Mouse (Mus musculus): Measurements from ENCODE around the gene Zfyve16. TPM values are rescaled to one million over a fixed set of nuclear protein-coding genes. Genes with fewer than 3 reads are reported as not detected.

Gene Zfyve16
- polyA plus RNA-seq, 1 experiment from 2014 or later: 14.6 TPM

- 75% methylated on average over 13 of the region's 13 CpGs for WGBS
Measured at GRCm38 (mm10) chr13:92440286-92440685, 90.4 kb downstream of the Zfyve16 start.

GRCm38 (mm10) chr13:92438656-92439055 lies 92.0 kb downstream of the Zfyve16 start:
- Histone ChIP-seq H3K4me2 (replicated peaks; ENCODE audit: low read depth, low read length) (no peak overlapping the region), H3K27ac (ENCODE audit: low read length) (no peak overlapping the region), H3K27me3 (ENCODE audit: control insufficient read depth, insufficient read depth, low read length) (no peaks in the 10 kb centered on the region), H3K4me3 (ENCODE audit: low read depth, low read length) (no peak overlapping the region), H3K9me3 (ENCODE audit: control insufficient read depth, low read depth, low read length) (no peaks in the 10 kb centered on the region), H3K4me1 (ENCODE audit: control insufficient read depth, insufficient read depth, low read length) (no peaks in the 10 kb centered on the region), H3K9ac (replicated peaks; ENCODE audit: low read depth, low read length) (no peak overlapping the region), H3K36me3 (ENCODE audit: control insufficient read depth, insufficient read depth, low read length) (no peaks in the 10 kb centered on the region)
- ATAC-seq (ENCODE audit: insufficient number of reproducible peaks, insufficient read depth, low FRiP score, low read depth): no peak
- WGBS: 85% methylated on average over 10 of the region's 10 CpGs

More at GRCm38 (mm10) chr13:92440286-92440685, 90.4 kb downstream of the Zfyve16 start:
- H3K27ac ChIP-seq (ENCODE audit: low read length): no peak overlapping the region
- H3K9me3 ChIP-seq (ENCODE audit: control insufficient read depth, low read depth, low read length): no peaks in the 10 kb centered on the region
- H3K4me1 ChIP-seq (ENCODE audit: control insufficient read depth, insufficient read depth, low read length): no peaks in the 10 kb centered on the region
- H3K9ac ChIP-seq (replicated peaks; ENCODE audit: low read depth, low read length): no peak overlapping the region
- no peaks in the 10 kb centered on the region for H3K36me3 ChIP-seq (ENCODE audit: control insufficient read depth, insufficient read depth, low read length)
- ATAC-seq (ENCODE audit: insufficient number of reproducible peaks, insufficient read depth, low FRiP score, low read depth): no peak
- H3K27me3 ChIP-seq (ENCODE audit: control insufficient read depth, insufficient read depth, low read length): no peaks in the 10 kb centered on the region
- no peak overlapping the region for H3K4me2 ChIP-seq (replicated peaks; ENCODE audit: low read depth, low read length)
- H3K4me3 ChIP-seq (ENCODE audit: low read depth, low read length): no peak overlapping the region

Other genes with a start within 250 kb of the Zfyve16 start
- gene Gm20379, start 224.9 kb downstream of the Zfyve16 start, polyA plus RNA-seq (2014; fragmentation: Nextera tagmentation; extraction: Ambion mirVana): 1.8 and 2.5 TPM in 2 replicates
- gene Dhfr, start 176.1 kb downstream of the Zfyve16 start, polyA plus RNA-seq (2014; fragmentation: Nextera tagmentation; extraction: Ambion mirVana): 15.3 and 16.3 TPM in 2 replicates
- 30.9 and 31.6 TPM in 2 replicates for gene Msh3, start 175.9 kb downstream of the Zfyve16 start, polyA plus RNA-seq (2014; fragmentation: Nextera tagmentation; extraction: Ambion mirVana)
- gene Ankrd34b, start 105.0 kb downstream of the Zfyve16 start, polyA plus RNA-seq (2014; fragmentation: Nextera tagmentation; extraction: Ambion mirVana): 0.11 and 0.19 TPM in 2 replicates
- gene Fam151b, start 46.9 kb downstream of the Zfyve16 start, polyA plus RNA-seq (2014; fragmentation: Nextera tagmentation; extraction: Ambion mirVana): 0.42 and 0.45 TPM in 2 replicates
- gene Spz1, start 45.3 kb upstream of the Zfyve16 start, polyA plus RNA-seq (2014; fragmentation: Nextera tagmentation; extraction: Ambion mirVana): not detected in 2 replicates
- gene Serinc5, start 80.2 kb upstream of the Zfyve16 start, polyA plus RNA-seq (2014; fragmentation: Nextera tagmentation; extraction: Ambion mirVana): 22.7 and 24.0 TPM in 2 replicates